Mouse (Mus musculus) C2C12 (cell line): Measurements from ENCODE around the gene Mindy1. TPM values are rescaled to one million over a fixed set of nuclear protein-coding genes. Genes with fewer than 3 reads are reported as not detected.

Experiments used
- H3K27me3 ChIP-seq: one replicate; pipeline ENCODE4 v1.6.1; 2011; ENCODE audit not compliant: control insufficient read depth, insufficient read depth, insufficient read length
- H3K36me3 ChIP-seq: one replicate; pipeline ENCODE4 v1.6.1; 2011; ENCODE audit not compliant: control insufficient read depth, insufficient read depth
- H3K4me3 ChIP-seq: one replicate; pipeline ENCODE4 v1.5.1; 2011; ENCODE audit warnings: mild to moderate bottlenecking, control low read depth; ENCODE audit not compliant: poor library complexity, insufficient read depth, severe bottlenecking
- H3K79me2 ChIP-seq: one replicate; pipeline ENCODE4 v1.6.1; 2011; ENCODE audit not compliant: control insufficient read depth, insufficient read depth
- H3K79me3 ChIP-seq: one replicate; pipeline ENCODE4 v1.6.1; 2011; ENCODE audit warnings: low read depth, control low read depth
- H3ac ChIP-seq: one replicate; pipeline ENCODE3; 2011; ENCODE audit warnings: low read depth; ENCODE audit not compliant: control insufficient read depth, insufficient read length
- CEBPB ChIP-seq: IDR thresholded peaks from one replicate; pipeline ENCODE4 v1.6.1; 2011; ENCODE audit warnings: low read depth, mild to moderate bottlenecking, control low read depth, moderate library complexity
- CTCF ChIP-seq: IDR thresholded peaks from one replicate; pipeline ENCODE4 v1.5.1; 2011; ENCODE audit not compliant: control insufficient read depth, insufficient read depth, insufficient read length
- FOSL1 ChIP-seq: IDR thresholded peaks from one replicate; pipeline ENCODE4 v1.8.0; 2011; ENCODE audit warnings: mild to moderate bottlenecking, low read length; ENCODE audit not compliant: poor library complexity, insufficient read depth, severe bottlenecking
- MAX ChIP-seq: IDR thresholded peaks from one replicate; pipeline ENCODE4 v1.6.1; 2011; ENCODE audit warnings: mild to moderate bottlenecking, control low read depth
- MYOD1 ChIP-seq: IDR thresholded peaks from one replicate; pipeline ENCODE4 v1.6.1; 2011; ENCODE audit warnings: low read depth; ENCODE audit not compliant: control insufficient read depth, insufficient read length
- MYOG ChIP-seq: IDR thresholded peaks from one replicate; pipeline ENCODE4 v1.6.1; 2011; ENCODE audit not compliant: control insufficient read depth, insufficient read length; ENCODE audit errors: extremely low read depth
- USF1 ChIP-seq: IDR thresholded peaks from one replicate; pipeline ENCODE4 v1.6.1; 2011; ENCODE audit warnings: low read depth, mild to moderate bottlenecking, control low read depth, moderate library complexity
- polyA plus RNA-seq: library from polyadenylated mRNA; unstranded; fragments of >200 nt; fragmentation: generic; extraction: Trizol; gene quantifications from one replicate; pipeline ENCODE4 v1.2.1, GENCODE M21; 2012; ENCODE audit warnings: missing spikeins

The Mindy1 gene
- polyA plus RNA-seq, 1 experiment: 43.6 TPM

GRCm38 (mm10) chr3:95312623-95313022 is 31.5 kb downstream of the Mindy1 start:
- no peaks in the 10 kb centered on the region for H3K27me3 ChIP-seq
- TF ChIP-seq CTCF: no peak
- no peak for TF ChIP-seq MYOG
- peak; percentile 88 for TF ChIP-seq MAX
- TF ChIP-seq MYOD1: peak; percentile 55
- peak; percentile 43 for TF ChIP-seq USF1
- peak; percentile 66 for TF ChIP-seq FOSL1
- TF ChIP-seq CEBPB: no peak
- H3ac ChIP-seq: peak overlapping the region; percentile 10

GRCm38 (mm10) chr3:95313476-95313875 is 32.3 kb downstream of the Mindy1 start:
- Histone ChIP-seq H3K27me3 (no peaks in the 10 kb centered on the region), H3K79me2 (peaks cover 60% of the 10 kb centered on the region), H3ac (no peak overlapping the region), H3K79me3 (peaks cover 32% of the 10 kb centered on the region), H3K36me3 (peaks cover 12% of the 10 kb centered on the region), H3K4me3 (peak overlapping the region; percentile 0)
- TF ChIP-seq CTCF: no peak
- TF ChIP-seq CEBPB: no peak
- no peak for TF ChIP-seq USF1
- no peak for TF ChIP-seq MYOD1
- no peak for TF ChIP-seq MAX
- TF ChIP-seq FOSL1: no peak
- TF ChIP-seq MYOG: no peak

More at GRCm38 (mm10) chr3:95312623-95313022, 31.5 kb downstream of the Mindy1 start:
- H3K79me2 ChIP-seq: peaks cover 51% of the 10 kb centered on the region
- peaks cover 6% of the 10 kb centered on the region for H3K36me3 ChIP-seq
- peaks cover 25% of the 10 kb centered on the region for H3K79me3 ChIP-seq
- no peak overlapping the region for H3K4me3 ChIP-seq

- Histone ChIP-seq H3K27me3 (no peaks in the 10 kb centered on the region), H3K4me3 (peak overlapping the region; percentile 75), H3ac (no peak overlapping the region), H3K79me2 (peaks cover 66% of the 10 kb centered on the region), H3K36me3 (peaks cover 13% of the 10 kb centered on the region), H3K79me3 (peaks cover 38% of the 10 kb centered on the region)
- TF ChIP-seq MYOD1: no peak
Measured at GRCm38 (mm10) chr3:95314075-95314474, 32.9 kb downstream of the Mindy1 start.

GRCm38 (mm10) chr3:95314486-95315093 is 33.4 kb downstream of the Mindy1 start, which contains the start of gene Cers2:
TSS of gene Cers2 (plus strand) at chr3:95314791.
- Histone ChIP-seq H3K36me3 (peaks cover 19% of the 10 kb centered on the region), H3K79me2 (peaks cover 71% of the 10 kb centered on the region), H3K27me3 (no peaks in the 10 kb centered on the region), H3K4me3 (peak within 1 kb of the TSS; percentile 75), H3ac (peak within 1 kb of the TSS; percentile 94), H3K79me3 (peaks cover 41% of the 10 kb centered on the region)
- peak; percentile 45 for TF ChIP-seq USF1
- TF ChIP-seq MYOG: no peak
- TF ChIP-seq FOSL1: no peak
- TF ChIP-seq MYOD1: no peak
- TF ChIP-seq CTCF: no peak
- peak; percentile 78 for TF ChIP-seq MAX

GRCm38 (mm10) chr3:95315094-95315843 is 34.1 kb downstream of the Mindy1 start:
- no peaks in the 10 kb centered on the region for H3K27me3 ChIP-seq
- peak overlapping the region; percentile 75 for H3K4me3 ChIP-seq
- TF ChIP-seq CTCF: peak; percentile 68
- no peak for TF ChIP-seq MYOD1
- TF ChIP-seq MAX: peak; percentile 82
- peak; percentile 22 for TF ChIP-seq USF1
- peak overlapping the region; percentile 94 for H3ac ChIP-seq
- H3K36me3 ChIP-seq: peaks cover 25% of the 10 kb centered on the region
- H3K79me2 ChIP-seq: peaks cover 77% of the 10 kb centered on the region
- H3K79me3 ChIP-seq: peaks cover 48% of the 10 kb centered on the region
